Mouse (Mus musculus) left cerebral cortex, postnatal 10 days (tissue): ENCODE measurements around the gene Sgsm2. TPM values are rescaled to one million over a fixed set of nuclear protein-coding genes. Genes with fewer than 3 reads are reported as not detected.
A peak's percentile ranks its signal among the peaks of the same experiment; 100 is the strongest.

Source experiments
- DNase-seq, 2 experiments: peaks; one replicate each; pipeline ENCODE4 v3.0.0; 2021 to 2022; ENCODE audit warnings: low spot score in 2 of 2, mixed read lengths in 1 of 2; ENCODE audit errors: extremely low spot score in 1 of 2
- intact Hi-C: fragments of 180-260 bp; cut with DNase I; formaldehyde crosslinking; loops from one replicate; pipeline ENCODE4 v1.15.1; 2025
- total RNA-seq, 2 experiments: library from RNA; stranded (reverse); gene quantifications; 2 replicates each; pipeline ENCODE4 v1.2.3; 2021

Gene Sgsm2
- total RNA-seq, 2 experiments from 2014 or later, result 60.5 to 65.2 TPM

- intact Hi-C loops, result no loop called here
- DNase-seq, result peak; percentile 55 to 85
Observed at GRCm38 (mm10) chr11:74895980-74896900, 620 bp downstream of the Sgsm2 start.

DNA sequence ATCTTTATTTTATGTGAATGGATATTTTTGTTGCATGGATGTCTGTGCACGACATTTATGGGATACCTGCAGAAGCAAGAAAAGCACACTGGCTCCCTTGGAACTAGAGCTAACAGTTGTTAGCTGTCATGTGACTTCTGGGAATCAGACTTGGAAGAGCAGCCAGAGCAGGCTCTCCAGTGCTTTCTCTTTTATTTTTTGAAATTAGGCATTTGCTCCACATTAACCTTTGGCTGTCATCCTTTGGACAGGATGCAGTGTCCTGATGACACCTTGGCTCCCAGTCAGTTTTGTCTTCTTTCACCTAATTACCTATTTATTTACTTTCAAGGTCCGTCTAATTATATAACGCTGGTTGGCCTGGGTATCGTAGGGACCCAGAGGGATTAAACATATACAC is 2.2 kb downstream of the Sgsm2 start:
- no peak for DNase-seq
- intact Hi-C loops, result no loop called here

- intact Hi-C loops, result no loop called here
- DNase-seq, result no peak
Observed at GRCm38 (mm10) chr11:74883098-74883497, 13.8 kb downstream of the Sgsm2 start.

DNA sequence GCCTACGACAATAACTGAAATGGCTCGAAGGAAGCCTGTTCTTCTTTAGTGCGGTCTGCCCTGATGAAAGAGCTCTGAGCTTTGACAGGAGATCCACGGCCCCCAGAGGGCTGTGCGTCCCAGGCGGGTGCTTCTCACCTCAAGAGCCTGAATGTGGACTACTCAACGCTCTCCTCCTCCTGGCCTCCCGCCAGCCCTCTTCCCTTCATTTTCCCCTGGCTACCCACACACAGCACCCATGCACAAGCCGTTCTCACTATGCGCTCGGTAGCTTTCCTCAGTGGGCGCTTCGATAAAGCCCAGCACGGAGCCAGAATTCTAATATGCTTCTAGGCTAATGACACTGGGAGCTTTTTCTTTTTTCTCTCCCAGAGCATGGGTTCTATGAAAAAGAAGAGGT is 14.9 kb downstream of the Sgsm2 start:
- DNase-seq, result peak in 1 of 2 experiments; percentile 51

DNA sequence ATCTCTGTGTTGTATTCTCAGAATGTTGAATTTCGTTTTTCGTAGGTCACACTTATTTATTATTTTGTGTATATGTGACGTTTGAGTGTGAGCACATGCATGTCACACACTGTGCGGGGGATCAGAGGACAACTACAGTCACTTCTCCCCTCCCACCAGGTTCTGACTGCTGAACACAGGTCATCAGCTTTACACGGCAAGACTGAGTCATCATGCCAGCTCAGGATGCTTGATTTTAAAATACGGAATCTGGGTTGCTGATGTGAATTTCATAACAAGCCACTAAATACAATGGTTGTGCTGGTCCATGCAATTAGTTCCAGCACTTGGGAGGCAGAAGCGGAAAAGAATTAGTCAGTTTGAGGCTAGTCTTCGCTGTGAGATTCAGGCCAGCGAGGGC is 15.9 kb downstream of the Sgsm2 start:
- no peak for DNase-seq
- intact Hi-C loops, result no loop called here

More for the DNA sequence above, 14.9 kb downstream of the Sgsm2 start:
- intact Hi-C loops, result no loop called here

GRCm38 (mm10) chr11:74876801-74877200 is 20.1 kb downstream of the Sgsm2 start:
- DNase-seq, result peak; percentile 70 to 78
- intact Hi-C loops, result no loop called here

DNA sequence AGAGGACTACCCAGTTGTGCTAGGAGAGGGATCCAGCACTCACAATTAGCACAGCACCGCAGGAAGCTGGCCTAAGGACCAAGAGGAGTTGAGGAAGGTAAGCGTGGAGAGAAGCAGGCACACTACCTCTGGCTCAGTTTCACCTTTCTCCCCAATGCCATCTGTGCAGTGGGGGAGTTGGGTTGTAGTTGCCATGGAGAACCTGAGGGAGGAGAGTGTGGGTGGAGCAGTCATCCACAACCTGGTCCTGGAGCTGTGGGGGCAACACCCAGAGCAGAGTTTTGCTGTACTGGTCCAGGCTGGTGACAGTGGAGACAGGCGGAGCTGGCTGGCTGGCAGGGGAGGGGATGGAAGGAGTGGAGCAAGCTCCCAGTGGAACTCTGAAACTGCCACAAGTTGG is 22.2 kb downstream of the Sgsm2 start:
- DNase-seq, result no peak
- intact Hi-C loops, result no loop called here

DNA sequence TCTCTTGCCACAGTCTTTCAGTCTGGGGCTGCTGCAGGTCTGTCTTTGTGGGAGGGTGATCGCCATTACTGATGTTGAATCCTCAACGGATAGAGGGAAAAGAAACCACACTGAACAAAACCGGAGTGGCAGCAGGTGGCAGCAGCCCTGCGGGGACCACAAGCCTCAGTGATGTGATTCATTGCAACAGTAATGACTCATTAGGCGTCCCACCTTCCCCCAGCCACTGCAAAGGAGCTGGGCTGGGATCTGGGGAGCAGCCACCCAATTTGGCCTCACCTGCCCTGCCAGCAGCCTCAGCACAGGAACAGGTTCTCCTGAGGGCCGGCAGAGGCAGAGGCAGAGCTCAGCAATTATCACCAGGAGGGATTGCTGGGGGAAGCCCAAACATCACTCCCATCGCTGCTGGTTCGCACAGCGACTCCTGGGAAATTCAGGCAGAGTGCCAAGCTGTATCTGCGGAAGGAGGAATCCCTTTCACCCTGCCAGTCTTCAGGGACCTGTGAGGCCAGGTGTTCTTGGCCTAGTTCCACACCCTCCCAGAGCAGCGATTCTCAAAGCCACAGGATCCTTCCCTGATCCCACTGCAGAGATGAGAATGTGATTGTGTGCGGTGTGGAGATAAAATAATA is 25.8 kb downstream of the Sgsm2 start:
- DNase-seq, result peak in 1 of 2 experiments; percentile 61
- intact Hi-C loops, result no loop called here

- DNase-seq, result no peak
- intact Hi-C loops, result no loop called here
Observed at GRCm38 (mm10) chr11:74870544-74870943, 26.3 kb downstream of the Sgsm2 start.

GRCm38 (mm10) chr11:74869603-74870002 is 27.3 kb downstream of the Sgsm2 start:
- DNase-seq, result peak in 1 of 2 experiments; percentile 13
- intact Hi-C loops, result no loop called here

DNA sequence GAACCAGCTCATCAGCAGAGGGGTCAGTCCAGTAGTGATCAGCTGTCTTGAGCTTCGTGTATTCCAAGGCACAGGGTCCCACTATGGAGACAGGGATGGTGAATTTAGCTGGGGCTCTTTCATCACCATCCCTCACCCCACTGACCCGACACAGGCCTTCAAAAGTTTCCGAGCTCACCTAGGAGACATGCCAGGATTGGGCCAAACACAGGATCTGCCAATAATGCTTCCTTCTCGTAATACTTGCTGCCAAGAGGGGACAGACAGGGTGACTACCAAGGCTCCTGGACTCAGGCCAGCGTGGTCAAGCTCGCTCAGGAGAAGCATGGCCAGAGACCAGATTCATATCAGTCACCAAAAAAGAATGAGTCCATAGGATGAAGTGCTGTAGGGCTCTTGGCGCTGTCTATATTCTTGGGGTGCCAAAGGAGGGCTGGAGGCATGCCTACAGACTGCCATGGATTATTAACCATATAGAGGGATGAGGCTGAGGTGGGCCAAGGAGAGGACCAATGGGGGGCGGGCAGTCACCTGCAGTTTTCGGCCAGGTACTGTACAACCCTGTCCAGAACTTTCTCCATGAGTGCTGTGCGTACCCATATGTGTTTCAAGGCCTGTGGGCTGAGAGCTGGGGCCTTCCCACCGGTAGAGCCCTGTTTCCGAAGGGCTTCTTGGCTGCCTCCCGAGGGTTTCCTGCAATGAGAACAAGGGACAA is 28.7 kb downstream of the Sgsm2 start:
- peak in 1 of 2 experiments; percentile 52 for DNase-seq
- intact Hi-C loops, result no loop called here

GRCm38 (mm10) chr11:74867181-74867580 is 29.7 kb downstream of the Sgsm2 start:
- intact Hi-C loops, result no loop called here
- peak in 1 of 2 experiments; percentile 21 for DNase-seq

GRCm38 (mm10) chr11:74866640-74867039 is 30.2 kb downstream of the Sgsm2 start:
- intact Hi-C loops, result no loop called here
- DNase-seq, result peak; percentile 58 to 77

DNA sequence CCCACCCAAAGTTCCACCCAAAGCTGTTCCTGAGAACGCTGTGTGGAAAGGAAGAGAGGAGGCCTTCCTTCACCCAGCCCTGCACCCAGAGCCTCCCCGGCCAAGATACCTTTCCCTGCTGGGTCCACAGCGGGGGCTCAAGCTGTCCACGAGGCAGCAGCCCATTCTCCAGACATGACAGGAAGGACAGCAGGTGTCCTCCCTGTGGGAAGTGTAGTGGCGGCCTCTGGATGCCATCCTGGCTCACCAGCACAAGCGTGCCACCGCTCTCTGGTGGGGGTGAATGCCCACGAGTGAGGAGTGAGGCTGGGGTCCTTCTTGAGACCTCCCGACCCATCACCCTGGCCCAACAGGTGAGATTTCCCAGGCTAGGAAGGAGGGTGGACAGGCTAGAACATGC is 31.6 kb downstream of the Sgsm2 start:
- intact Hi-C loops, result no loop called here
- DNase-seq, result peak in 1 of 2 experiments; percentile 27

DNA sequence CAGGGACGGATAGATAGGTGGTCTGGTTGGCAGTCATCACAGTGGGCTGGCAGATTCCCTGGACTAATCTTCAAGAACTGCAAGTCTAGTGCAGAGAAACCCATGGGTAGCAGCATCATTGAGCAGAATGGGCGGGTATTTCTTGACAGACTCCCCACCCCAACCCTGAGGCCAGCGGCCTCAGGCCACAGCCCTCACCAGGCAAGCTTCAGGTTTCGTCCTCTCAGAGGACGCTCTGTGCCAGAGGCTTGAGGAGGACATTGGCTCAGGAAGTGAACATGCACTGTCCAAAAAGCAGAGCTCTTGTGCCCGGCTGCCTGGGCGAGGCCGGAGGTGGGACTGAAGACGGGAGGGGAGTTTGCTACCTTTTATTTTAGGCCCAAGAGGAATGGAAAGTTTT is 32.4 kb downstream of the Sgsm2 start:
- intact Hi-C loops, result no loop called here
- DNase-seq, result peak in 1 of 2 experiments; percentile 15

DNA sequence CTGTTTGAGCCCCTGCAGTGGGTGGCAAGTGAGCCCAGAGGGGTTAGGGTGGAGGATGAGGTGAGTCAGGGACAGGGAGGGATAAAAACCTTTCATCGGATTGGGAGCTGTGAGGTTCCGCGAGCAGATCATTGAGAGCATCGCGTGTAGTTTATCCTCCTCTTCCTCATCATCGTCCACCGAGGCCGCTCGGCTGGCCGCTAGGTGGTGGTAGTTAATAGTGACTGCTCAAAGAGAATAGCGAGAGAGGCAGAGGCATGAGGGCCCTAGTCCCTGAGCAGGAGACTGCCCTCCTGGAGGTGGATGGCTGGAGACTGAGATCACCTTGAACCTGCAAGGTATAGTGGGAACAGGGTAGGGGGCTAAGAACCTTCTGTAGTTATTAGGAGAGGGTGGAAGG is 33.4 kb downstream of the Sgsm2 start:
- DNase-seq, result peak in 1 of 2 experiments; percentile 47
- intact Hi-C loops, result no loop called here

DNA sequence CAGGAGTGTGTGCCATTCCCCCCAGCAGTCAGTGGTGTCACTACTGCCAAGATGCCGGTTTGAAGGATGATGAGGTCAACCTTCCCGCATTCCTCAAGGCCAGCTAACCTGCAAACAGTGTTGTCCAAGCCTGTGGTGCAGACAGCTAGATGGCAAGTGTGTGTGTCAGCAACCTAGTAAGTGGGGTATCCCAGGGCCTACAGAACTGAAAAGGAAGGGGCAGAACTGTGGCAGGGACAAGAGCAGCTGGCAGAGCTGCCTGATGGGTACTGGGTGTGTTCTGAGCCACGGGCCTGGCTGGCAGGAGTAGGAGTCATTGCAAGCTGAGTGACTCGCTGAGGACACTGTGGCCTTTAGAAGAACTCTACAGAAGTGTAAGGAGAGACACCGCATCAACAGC is 34.7 kb downstream of the Sgsm2 start:
- intact Hi-C loops, result no loop called here

DNA sequence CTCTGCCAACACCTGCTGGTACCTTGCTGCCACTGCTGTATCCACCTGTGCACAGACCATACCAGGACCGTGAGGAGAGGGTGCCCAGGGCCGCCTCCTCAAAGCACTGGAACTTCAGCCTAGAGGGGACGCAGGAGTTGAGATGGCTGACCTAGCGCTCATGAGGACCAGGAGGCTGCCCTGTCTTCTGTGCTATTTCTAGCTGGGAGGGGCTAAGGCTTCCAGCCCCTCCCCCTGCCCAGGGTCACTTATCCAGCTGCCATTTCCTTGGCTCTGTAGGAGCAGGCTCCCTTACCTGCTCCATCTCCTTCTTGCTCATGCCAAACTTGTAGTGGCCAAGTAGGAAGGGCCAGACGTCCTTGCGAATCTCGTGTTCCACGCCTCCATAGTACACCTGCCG is 39.1 kb downstream of the Sgsm2 start:
- intact Hi-C loops, result no loop called here
- DNase-seq, result peak in 1 of 2 experiments; percentile 26

More for the DNA sequence above, 34.7 kb downstream of the Sgsm2 start:
- no peak for DNase-seq

DNA sequence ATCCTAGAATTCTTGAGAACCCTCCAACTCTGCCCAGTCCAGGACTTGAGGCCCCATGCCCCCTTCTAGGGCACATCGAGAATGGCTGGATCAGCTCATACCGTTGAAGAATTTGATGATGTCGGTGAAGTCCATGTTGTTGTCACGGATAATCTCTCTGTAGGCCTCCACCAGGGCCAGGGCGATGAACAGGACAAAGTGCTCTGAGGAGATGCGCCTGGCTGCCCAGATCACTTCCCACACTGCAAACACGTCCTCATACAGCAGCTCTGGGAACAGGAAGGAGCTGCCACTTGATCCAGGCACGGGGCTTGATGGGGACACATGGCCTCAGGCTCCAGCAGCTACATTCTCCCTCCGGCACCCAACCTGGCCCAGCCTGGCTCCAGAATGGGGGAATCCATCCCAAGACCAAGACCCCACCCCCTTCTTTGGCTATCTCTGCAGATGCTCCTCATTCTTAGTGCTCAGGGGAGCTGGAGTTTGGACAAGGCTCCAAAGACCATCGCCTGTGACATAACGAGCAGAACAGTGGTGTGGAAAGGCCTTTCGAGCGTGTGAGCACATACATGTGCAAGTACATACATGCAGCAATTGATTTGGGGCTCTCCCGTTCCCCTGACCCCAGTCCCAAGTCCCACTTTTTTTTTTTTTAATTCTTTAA is 45.7 kb downstream of the Sgsm2 start:
- DNase-seq, result no peak
- intact Hi-C loops, result no loop called here
